Mouse (Mus musculus) Patski (cell line): ENCODE measurements around the gene Myod1. TPM values are rescaled to one million over a fixed set of nuclear protein-coding genes. Genes with fewer than 3 reads are reported as not detected.

Experiments used
- ATAC-seq: fragments of 100-300 bp; one replicate; pipeline ENCODE4 v1.8.0; 2021
- CTCF ChIA-PET: fragments of 350-600 bp; sonication (Branson Sonifier 250); formaldehyde crosslinking; loops from one replicate; lab custom pipeline; 2022; ENCODE audit warnings: inconsistent platforms; lab: Charles Lee
- POLR2A ChIA-PET: fragments of 350-600 bp; sonication (Branson Sonifier 250); formaldehyde crosslinking; loops from one replicate; lab custom pipeline; 2022; ENCODE audit warnings: antibody characterized with exemption, inconsistent platforms; lab: Charles Lee
- DNase-seq: peaks from one replicate; pipeline ENCODE4 v3.0.0-alpha.2; 2011; ENCODE audit warnings: low read depth, low spot score
- H3K27me3 ChIP-seq: fragments of 371-371 bp; one replicate; pipeline ENCODE4 v1.5.1; 2021
- CTCF ChIP-seq: fragments of 100-300 bp; IDR thresholded peaks from one replicate; pipeline ENCODE4 v1.5.1; 2021
- in situ Hi-C: fragments of 300-500 bp; cut with MboI; formaldehyde crosslinking; loops from 3 replicates; pipeline ENCODE4 v1.11.1; 2018; ENCODE audit warnings: low pct_unique_long_range_greater_than_20kb, mixed read lengths
- polyA plus RNA-seq: library from polyadenylated mRNA; unstranded; gene quantifications from one replicate; pipeline ENCODE4 v1.2.3, GENCODE M21; 2021

Gene Myod1
- polyA plus RNA-seq, 1 experiment from 2014 or later: not detected

DNA sequence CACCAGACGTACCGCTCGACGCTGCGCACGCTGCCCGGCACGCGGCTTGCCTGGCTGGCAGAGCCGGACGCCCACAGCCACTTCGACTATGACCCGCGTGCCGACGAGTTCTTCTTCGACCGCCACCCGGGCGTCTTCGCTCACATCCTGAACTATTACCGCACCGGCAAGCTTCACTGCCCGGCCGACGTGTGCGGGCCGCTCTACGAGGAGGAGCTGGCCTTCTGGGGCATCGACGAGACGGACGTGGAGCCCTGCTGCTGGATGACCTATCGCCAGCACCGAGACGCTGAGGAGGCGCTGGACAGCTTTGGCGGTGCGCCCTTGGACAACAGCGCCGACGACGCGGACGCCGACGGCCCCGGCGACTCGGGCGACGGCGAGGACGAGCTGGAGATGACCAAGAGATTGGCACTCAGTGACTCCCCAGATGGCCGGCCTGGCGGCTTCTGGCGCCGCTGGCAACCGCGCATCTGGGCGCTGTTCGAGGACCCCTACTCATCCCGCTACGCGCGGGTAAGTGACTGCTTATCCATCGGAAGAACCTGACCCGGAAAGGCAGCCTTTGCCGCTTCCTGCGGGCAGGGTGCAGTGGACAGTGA lies 21.6 kb downstream of the Myod1 start:
- in situ Hi-C loops: loop anchor here (10.0 kb wide), 1 partner anchor 167 kb away; no protein-coding TSS in a partner anchor
- ChIA-PET POLR2A (no interaction called here), CTCF (interaction anchor here (8.8 kb wide), 1 partner anchor 210 kb away, joined by 106 read pairs; no protein-coding TSS in a partner anchor)
- H3K27me3 ChIP-seq: peaks cover 48% of the 10 kb centered on the region
- TF ChIP-seq CTCF: no peak
- ATAC-seq (no peak), DNase-seq (no peak)

- peaks cover 51% of the 10 kb centered on the region for H3K27me3 ChIP-seq
- TF ChIP-seq CTCF: no peak
- ChIA-PET CTCF (no interaction called here), POLR2A (no interaction called here)
- no peak for ATAC-seq
- no peak for DNase-seq
- in situ Hi-C loops: loop anchor here (10.0 kb wide), 1 partner anchor 166 kb away; no protein-coding TSS in a partner anchor
Observed at GRCm38 (mm10) chr7:46398612-46399011, 22.3 kb downstream of the Myod1 start.

- no peak for DNase-seq
- no peak for TF ChIP-seq CTCF
- ATAC-seq: no peak
- ChIA-PET POLR2A (no interaction called here), CTCF (interaction anchor here (1.4 kb wide), 1 partner anchor 23 kb away, joined by 4 read pairs; no protein-coding TSS in a partner anchor)
- peaks cover 45% of the 10 kb centered on the region for H3K27me3 ChIP-seq
- in situ Hi-C loops: loop anchor here (10.0 kb wide), 1 partner anchor 165 kb away; no protein-coding TSS in a partner anchor
Observed at GRCm38 (mm10) chr7:46399676-46400075, 23.4 kb downstream of the Myod1 start.

DNA sequence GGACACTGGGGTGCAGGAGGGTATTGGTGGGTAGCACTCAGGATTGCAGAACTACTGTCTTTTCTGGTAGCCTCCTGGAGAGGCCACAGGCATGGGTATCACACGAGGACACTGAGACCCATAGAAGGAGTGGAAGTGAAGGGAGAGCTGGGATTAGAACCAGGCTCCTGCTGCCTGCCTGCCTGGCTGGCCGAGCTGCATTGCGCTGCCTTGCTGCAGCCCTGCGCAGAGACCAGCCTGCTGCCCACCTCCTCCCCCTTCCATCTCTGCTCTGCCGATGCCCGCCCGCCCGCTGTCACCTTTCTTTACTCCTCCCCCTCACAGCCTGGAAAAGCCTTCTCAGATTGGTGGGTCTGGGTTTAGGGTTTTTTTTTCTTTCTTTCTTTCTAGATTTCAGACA lies 24.1 kb downstream of the Myod1 start:
- DNase-seq (no peak), ATAC-seq (no peak)
- CTCF ChIA-PET: interaction anchor here (1.4 kb wide), 1 partner anchor 22 kb away, joined by 4 read pairs; no protein-coding TSS in a partner anchor
- in situ Hi-C loops: no loop called here
- POLR2A ChIA-PET: no interaction called here
- no peak for TF ChIP-seq CTCF
- H3K27me3 ChIP-seq: peaks cover 42% of the 10 kb centered on the region

DNA sequence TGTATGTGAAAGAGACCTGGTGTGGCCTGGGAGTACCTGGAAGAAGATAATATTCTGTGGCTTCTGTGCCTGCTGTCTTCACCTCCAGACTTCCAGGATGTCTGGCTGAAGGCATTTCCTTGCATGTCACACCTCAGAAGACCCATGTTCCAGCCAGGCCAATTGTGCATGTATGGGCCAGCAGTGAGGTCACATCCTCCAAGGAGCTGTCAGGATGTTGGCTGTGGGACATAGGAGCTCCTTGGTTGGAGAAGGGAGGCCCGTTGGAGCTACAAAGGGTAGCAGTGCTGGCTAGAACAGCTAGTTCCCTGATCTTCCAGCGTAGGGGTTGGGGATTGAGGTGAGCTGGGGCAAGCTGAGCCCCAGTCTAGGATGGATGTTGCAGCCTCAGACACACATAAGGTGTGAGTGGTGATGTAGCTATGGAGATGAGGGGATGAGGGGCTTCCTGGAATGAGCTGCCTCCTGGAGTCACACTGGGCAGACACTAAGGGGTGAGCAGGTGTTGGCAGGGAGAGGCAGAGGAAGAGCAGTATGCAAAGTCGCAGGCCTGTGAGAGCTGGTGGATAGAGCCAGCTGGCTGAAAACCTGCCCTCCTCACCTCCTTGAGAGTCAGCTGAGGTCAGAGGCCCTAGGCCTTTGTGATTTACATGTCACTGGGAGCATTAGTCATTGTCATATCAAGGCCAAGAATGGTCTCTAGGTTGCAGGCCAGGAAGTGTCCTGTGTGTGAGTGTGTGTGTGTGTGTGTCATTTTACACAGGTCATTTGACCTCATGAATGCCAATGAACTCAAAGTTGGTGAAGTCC lies 25.3 kb downstream of the Myod1 start:
- DNase-seq (no peak), ATAC-seq (no peak)
- ChIA-PET POLR2A (no interaction called here), CTCF (no interaction called here)
- H3K27me3 ChIP-seq: peaks cover 37% of the 10 kb centered on the region
- no peak for TF ChIP-seq CTCF
- in situ Hi-C loops: no loop called here

GRCm38 (mm10) chr7:46403616-46404485 lies 27.6 kb downstream of the Myod1 start:
- ChIA-PET CTCF (no interaction called here), POLR2A (no interaction called here)
- no peak for DNase-seq

GRCm38 (mm10) chr7:46404756-46405155 lies 28.5 kb downstream of the Myod1 start:
- in situ Hi-C loops: no loop called here
- CTCF ChIA-PET: interaction anchor here (1.1 kb wide), 1 partner anchor 201 kb away, joined by 3 read pairs; no protein-coding TSS in a partner anchor
- DNase-seq: no peak
- H3K27me3 ChIP-seq: peaks cover 14% of the 10 kb centered on the region
- POLR2A ChIA-PET: no interaction called here
- TF ChIP-seq CTCF: no peak
- no peak for ATAC-seq

More at GRCm38 (mm10) chr7:46403616-46404485, 27.6 kb downstream of the Myod1 start:
- no peak for TF ChIP-seq CTCF
- in situ Hi-C loops: no loop called here
- H3K27me3 ChIP-seq: peaks cover 18% of the 10 kb centered on the region
- ATAC-seq: no peak

DNA sequence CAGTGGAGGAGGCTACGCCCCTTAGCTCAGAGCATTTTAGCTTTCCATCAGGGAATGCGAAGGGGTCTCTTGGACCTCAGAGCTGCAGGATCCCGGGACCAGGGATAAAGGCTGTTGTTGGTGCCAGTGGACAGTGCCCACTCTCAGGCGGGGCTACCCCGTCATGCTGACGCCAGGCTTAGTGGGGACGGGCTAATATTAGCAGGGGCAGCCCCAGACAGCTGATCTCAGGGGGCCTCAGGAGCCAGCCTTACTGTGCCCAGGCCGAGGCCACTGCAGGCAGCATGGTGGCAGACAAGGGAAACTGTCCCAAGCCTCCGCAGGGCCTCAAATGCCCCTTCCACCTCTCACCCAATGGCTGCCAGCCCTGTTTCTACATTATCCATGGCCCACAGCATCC lies 32.3 kb downstream of the Myod1 start:
- in situ Hi-C loops: no loop called here
- no peak for DNase-seq
- H3K27me3 ChIP-seq: peaks cover 8% of the 10 kb centered on the region
- ChIA-PET CTCF (no interaction called here), POLR2A (no interaction called here)
- no peak for TF ChIP-seq CTCF
- ATAC-seq: no peak

DNA sequence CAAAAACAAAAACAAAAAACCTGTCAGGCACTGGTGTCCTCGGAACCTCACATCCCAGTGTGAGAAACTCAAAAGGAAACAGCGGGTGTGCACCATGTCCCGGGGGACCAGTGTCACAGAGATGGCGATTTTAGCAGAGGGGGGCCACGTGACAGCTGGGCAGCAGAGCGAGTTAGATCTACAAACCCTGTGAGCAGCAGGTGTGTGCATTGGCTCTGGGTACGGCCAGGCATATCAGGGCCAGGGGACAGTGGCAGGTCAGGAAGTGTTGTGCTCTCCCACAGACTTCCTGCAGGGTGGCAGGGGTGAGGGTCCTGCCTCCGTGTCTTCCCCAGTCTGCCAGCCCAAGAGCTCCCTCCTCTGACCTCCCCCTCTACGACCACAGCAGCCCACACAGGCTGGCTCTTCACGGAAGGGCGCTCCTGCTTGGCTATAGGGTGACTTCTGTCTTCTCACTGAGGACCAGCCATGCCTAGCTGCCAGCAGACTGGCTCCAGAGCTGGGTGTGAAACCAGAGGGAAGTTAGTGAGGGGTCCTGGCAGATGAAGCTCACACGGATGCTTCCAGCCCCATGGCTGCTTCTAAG lies 33.0 kb downstream of the Myod1 start:
- ATAC-seq: no peak
- in situ Hi-C loops: no loop called here
- POLR2A ChIA-PET: no interaction called here

DNA sequence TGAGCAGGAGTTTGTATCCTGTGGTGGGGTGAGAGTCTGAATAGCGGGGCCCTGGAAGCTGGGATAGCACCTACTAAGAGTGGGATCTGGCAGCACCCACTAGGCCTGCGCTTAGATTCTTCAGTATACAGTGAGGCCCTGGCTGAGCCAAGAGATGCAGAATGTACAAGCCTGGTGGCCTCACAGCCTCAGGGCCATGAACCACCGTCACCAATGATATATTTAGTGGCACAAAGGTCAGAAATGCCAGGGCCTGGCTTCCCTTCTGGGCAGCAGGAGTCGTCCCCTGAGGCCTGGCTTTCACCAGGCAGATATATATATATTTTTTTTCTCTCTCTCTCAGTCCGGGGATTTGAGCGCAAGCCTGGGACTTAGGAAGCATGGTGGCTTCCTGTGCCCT lies 34.5 kb downstream of the Myod1 start:
- POLR2A ChIA-PET: no interaction called here
- in situ Hi-C loops: no loop called here
- no peak for TF ChIP-seq CTCF
- H3K27me3 ChIP-seq: peaks cover 5% of the 10 kb centered on the region
- CTCF ChIA-PET: interaction anchor here (2.4 kb wide), 1 partner anchor 13 kb away, joined by 8 read pairs; no protein-coding TSS in a partner anchor
- no peak for ATAC-seq
- no peak for DNase-seq

More for the DNA sequence above, 33.0 kb downstream of the Myod1 start:
- no peak for DNase-seq
- peaks cover 7% of the 10 kb centered on the region for H3K27me3 ChIP-seq
- CTCF ChIA-PET: interaction anchor here (0.7 to 2.4 kb wide), 2 partner anchors 14 to 16 kb away, joined by 3 to 8 read pairs; no protein-coding TSS in a partner anchor
- TF ChIP-seq CTCF: no peak
